Mouse (Mus musculus) adrenal gland, adult 2 months (tissue): ENCODE results near the gene Grin2b. TPM values are rescaled to one million over a fixed set of nuclear protein-coding genes. Genes with fewer than 3 reads are reported as not detected.
A peak's percentile ranks its signal among the peaks of the same experiment; 100 is the strongest.
"Not testable (repeated sequence)": the region's sequence is repeated elsewhere in the genome, so short reads cannot be mapped to it uniquely, and the experiment has no call there.

ENCODE experiments used
- DNase-seq: peaks from one replicate; pipeline ENCODE4 v3.0.0; 2021
- polyA plus RNA-seq: library from polyadenylated mRNA; depleted of rRNA; stranded (reverse); fragments of >200 nt; gene quantifications from 2 replicates; pipeline ENCODE4 v1.2.3, GENCODE M21; 2012
- total RNA-seq, 2 experiments: library from RNA; stranded (reverse); gene quantifications; 2 replicates each; pipeline ENCODE4 v1.2.3; 2021

The Grin2b gene
- total and polyA plus RNA-seq, 3 experiments = 0.02 to 0.17 (median 0.07) TPM

DNA sequence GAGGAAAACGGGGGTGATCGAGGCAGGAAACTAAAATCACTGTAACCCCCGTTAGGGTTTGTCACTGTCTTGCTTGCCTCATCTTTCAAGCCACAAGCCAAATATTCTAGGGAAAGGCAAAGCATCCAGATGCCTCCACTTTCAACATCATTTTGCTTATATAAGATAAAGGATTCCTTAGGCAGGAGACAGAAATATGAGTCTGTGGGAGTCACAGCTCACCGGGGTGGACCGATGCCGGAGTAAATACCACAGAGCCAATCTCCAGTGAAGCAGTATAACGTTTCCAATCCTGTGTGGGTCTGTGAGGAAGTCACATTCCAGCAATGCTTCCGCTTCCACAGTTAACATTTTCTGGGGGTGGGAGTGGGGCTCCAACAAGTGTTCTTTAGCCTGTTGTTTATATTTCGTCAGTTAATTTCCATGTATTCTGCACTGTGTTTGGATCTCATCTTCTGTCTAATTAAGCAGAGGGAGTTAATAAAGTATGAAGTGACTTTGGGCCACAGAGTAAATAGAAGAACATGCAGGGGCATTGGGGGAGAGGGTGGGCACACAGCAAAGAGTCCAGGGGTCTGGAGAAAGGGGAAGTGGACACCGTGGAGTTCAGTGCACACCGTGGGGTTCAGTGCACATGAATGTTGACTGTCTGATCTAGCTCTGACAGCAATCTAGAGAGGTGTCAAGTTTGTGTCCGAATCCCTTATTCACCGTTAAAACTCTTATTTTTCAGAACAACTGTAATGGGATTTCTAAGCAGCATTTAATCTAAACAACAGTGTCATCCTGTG is 374.9 kb downstream of the Grin2b start:
- no peak for DNase-seq

DNA sequence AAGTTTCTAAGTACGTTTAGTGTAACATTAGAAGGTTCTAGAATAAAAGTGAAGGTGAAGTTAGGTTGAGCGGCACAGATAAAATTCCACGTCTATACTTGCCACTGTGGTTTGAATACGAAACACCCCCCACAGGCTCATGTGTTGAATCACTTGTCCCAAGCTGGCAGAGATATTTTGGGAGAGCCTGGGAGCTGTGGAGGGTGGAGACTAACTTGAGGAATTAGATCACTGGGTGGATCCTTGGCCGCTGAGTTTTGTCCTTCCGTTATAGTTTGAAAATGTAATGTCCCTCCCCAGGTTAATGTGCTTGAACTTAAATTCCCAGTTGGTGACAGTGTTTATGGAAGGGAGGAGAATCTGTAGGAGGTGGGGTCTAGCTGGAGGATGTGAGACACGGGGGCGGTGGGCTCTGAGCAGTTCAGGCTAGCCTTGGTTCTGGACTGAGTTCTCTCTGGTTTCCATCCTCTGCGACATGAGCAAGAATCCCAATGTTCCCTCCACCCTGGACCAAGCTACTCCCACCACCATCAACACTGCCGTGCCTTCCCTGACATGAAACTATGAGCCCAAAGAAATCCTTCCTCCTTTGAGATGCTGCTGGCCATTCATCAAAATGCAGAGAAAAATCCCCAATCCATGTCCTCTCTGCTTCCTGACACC is 375.8 kb downstream of the Grin2b start:
- DNase-seq = no peak

DNA sequence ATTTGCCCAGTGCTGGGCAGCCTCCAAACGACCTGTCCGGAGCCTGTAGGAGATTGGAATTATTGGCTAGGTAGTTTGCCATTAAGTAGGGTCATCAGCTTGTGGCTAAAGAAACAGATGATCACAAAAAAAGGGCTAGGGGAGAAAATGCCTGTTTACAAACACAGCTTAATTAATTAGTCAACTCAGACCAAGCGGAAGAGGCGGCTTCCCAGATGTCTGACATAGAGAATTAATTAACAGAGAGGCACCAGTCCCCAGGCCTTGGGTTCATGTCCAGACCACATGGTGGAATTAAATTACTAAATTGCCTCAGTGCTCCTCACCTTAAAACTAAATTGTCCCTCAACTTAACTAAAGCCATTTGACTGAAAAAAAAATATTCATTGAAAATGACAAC is 376.4 kb downstream of the Grin2b start:
- DNase-seq = no peak

DNA sequence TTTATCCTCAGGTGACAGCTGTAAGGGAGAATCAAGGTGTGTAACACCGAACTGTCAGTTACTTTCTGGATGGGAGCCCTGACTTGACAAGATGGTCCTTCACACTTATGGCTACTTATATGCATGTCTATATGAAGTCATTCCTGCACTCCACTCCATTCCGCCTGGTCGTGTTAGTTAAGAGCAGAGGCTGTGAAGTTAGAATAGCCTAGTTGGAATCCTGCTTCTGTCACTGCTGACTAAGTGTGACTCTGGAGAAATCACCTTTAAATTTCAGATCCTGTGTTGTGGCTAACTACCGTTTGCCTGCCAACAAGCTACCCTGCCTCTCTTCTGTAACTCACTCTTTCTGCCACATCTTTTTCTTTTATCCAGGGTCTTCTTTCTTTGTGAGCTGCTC is 381.9 kb downstream of the Grin2b start:
- no peak for DNase-seq

DNA sequence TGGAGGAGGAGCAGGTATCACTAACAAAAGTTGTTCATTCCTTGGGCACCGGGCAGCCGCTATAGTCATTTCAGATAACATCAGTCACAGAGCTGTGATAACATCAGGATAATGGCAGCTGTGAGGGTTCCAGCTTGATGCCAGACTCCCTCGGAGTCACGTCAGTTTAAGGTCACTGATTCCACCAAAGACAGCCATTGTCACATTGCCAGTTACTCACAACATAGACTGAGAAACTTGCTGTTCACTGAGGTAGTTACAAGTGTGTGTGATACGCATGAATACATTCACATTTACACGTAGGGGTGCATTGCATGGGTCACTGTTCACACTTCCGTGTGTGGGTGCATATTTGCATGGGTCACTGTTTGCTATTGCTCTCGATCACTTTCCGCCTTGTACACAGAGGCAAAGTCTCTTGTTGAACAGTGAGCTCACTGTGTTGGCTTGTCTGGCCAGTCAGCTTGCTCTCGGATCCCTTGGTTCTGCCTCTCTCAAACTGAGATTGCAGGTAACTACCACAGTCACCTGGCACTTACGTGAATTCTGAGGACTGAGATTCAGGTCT is 383.6 kb downstream of the Grin2b start:
- no peak for DNase-seq

DNA sequence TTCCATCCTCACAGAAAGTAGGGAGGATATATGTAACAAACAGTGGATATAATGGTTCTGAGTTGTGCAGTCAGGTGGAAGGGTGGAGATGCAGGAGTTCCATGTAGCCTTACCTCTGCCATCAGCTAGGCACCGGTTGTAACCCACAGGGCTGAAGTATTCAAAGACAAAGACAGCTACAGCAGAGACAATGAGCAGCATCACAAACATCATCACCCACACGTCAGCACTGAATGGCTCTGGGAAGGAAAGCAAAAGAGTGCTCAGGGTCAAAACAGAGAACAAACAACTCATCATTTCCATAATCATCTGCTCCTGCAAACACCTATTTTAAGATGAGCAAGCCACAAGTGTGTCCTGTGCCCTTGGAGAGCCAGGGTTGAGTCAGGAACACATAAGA is 398.6 kb downstream of the Grin2b start:
- DNase-seq = no peak

DNA sequence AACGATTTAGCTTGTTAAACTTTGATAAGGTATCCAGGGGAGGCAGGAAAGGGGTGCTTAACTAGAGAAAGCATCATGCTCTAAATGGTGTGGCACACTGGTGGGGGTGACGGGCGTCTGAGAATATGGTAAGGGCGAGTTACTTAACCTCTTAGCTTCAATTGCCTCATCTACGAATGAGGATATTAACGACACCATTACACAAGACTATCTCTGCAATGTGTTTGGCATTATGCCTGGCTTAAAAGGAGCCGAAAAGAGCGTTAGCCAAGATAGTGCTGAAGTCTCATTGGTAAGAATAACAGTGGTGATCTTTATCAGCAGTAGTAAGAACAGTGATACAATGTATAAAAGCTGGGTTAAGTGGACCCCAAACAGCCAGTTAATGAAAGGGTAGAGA is 405.7 kb downstream of the Grin2b start:
- peak; percentile 7 for DNase-seq

DNA sequence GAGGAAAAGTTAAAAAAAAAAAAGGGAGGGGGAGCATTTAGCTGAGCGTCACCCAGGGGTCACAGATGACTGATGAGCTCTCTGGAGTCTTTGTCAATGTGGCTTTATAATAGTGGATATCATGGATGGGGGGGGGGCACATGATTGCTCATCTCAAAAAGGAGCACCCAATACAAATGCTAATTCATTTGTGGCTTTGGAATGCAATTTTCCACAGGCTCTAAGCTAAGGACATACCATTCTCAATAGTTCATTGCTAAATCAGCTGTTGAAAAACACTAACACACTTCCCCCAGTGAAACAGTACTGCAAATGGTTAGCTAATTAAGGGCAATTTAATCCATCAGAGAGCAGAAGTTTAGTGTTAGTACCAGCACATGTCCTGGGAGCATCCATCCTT is 414.6 kb downstream of the Grin2b start:
- DNase-seq = no peak

DNA sequence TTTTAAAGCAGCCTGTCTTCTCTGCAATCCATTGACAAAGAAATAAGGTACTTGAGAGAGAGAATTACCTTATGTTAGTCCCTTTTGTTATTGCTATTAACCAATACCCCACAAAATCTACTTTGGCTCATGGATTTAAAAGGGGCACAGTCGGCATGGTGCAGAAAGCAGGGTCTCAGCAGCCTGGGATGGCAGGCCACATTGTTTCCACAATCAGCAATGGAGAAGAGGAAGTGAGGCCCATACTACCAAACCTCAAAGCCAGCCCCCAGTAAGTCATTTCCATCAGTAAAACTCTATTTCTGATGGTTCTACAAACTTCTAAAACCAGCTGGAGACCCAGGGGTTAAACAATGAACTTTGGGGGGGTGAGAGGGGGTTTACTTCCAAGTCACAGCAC is 417.2 kb downstream of the Grin2b start:
- DNase-seq = no peak

DNA sequence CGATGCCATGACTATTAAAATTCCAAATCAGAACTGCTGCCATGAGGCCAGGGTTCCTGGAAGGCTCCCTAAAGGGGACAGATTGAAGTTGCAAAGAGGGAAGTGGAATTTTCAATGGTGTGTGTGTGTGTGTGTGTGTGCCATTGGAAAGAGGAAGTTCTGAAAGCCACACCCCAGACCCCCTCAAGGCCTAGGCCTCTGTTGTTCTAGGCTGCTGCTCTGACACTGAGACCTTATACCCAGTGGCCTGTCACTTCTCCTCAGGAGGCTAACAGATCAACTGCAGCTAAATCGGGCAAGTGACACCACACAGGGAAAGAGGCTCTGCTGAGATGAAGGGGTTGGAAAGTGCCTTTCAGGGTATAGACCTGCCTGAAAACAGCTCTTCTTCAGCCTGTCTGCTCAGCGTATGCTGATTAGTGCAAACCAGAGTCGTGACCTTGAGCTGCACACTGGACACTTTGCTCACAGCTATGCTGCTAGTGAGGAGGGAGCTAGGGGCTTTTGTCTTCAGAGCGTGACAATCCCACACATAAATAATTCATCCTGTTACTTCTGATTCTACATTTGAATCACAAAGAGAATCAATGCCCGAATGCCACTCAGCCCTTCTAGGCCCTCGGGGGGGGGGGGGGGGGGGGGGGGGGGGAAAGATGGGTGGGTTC is 424.8 kb downstream of the Grin2b start:
- DNase-seq = no peak

DNA sequence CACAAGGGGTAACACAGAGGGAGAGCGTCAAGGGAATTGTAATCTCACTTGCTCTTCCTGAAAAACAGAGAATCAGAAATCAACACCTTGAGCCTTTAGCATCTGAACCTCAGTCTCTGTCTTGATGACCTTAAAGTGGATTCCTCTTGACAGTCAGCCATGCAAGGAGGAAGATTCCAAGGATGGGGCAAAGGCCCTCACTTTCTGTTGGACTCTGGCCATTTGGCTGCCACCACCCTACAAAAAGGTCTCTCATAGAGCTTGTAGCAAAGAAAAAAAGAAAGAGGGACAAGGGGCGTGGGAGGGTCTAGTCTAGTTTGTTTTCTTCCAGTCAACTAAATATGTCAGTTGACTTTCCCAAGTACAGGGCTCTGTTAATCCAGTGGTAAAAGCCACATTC is 427.7 kb downstream of the Grin2b start:
- no peak for DNase-seq

DNA sequence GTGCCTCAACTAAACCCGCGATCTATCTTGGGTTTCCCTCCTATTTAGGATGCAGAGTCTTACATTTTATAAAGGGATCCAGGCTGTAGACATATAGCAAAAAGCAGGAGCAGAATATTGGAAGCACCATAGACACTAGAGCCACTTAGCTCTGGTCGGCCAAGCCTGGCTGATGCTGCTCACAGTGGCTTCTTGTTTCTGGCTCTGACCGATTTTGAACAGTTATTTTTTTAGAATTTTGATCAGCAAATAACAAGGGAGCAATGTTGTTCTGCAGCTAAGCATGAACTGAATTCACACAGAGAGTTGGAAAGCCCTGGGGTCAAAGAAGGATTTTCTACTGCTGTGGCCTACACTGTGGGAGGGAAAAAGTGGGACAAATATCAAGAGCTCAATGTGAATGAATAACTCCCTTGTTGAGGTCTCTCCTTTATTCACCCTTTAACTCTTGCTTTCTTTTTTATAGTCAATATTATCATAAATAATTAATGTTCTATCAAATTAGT is 439.0 kb downstream of the Grin2b start:
- no peak for DNase-seq

DNA sequence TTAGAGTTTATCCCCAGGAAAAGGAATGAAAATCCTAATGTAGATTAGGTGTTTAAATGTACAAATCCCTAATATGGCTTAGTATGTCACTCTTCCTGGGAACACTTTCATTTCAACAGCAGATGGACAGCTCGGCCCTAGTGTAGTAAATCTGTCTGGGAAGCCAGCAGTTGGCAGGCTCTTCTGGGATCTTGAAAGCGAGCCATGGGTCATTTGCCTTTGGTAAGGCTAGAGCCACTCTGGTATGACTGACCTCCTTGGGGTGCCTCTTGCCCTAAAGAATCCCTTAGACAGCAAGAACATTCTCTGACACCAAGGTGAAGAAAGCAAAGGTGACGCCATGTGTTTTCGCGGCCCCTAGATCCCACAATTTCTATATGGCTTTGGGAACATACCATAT is 446.2 kb downstream of the Grin2b start:
- peak; percentile 7 for DNase-seq

DNA sequence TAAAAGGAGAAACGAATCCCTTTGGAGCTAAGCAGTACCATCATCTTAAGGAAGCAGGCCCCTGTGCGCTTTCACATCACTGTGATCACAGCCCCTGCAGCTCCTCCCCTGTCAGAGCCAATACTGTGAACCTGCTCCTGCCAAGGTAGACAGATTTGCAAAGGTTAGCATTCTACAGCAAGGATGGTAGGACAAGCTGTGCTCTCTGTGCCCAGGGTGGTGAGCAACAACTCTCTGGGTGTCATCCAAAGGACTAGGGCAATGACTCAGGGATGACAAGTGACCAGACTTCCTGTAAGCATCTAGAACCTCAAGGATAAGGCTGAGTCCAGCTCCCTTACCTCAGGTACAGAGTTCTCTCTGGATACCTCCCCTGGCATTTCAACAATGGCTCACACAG is 451.6 kb downstream of the Grin2b start:
- DNase-seq = peak; percentile 27

DNA sequence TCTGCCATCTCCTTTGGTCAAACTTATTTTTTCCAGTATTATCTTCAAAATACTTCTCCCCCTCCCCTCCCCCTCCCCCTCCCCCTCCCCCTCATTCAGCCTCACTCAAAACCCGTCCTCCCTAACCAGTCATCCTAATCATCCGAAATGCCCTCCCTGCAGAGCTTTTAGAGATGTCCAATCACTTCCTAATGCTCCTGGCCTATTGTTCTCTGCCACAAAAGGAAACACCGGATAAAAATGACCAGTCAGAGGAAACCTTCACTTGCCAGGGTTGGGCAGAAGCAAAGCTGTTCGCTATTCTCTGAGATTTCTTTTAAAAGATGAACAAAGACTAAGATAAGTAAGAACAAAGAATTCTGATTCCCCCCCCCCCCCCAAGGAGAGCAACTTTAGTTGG is 458.4 kb downstream of the Grin2b start:
- no peak for DNase-seq

DNA sequence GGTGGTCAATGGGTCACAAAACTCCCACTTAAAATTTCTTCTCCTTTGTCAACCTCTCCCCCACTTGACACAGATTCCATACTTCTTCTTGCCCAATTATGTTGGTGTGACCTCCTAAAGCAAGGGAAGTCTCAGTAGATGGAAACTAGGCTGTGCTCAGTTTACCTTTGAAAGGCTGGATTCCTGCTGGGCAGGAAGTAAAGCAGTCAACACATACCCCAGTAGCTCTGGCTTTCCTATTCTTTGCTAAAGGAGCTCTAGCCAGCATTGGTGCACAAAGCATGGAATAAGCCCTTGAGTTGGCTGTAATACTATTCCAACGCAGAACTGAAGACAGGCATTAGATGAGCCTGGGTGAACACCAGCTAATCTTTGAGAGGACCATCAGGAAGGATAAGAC is 459.1 kb downstream of the Grin2b start:
- no peak for DNase-seq

DNA sequence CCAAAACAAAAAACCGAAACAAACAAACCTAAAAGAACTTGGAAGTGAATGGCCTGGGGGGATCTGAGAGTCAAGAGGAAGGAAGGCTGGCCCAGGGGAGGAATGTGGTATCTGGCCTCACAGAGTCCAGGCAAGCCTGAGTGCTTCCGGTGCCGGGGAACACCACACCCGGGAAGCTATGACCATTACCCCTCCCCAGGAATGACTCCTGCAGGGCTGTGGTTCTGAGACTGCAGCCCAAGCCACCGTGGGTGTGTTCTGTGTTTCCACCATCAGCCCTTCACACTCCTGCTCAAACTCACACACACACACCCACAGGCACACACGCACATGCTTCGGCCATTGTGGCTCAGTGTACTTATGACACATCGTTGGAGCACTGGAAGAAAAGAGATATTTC is 459.6 kb downstream of the Grin2b start:
- no peak for DNase-seq

DNA sequence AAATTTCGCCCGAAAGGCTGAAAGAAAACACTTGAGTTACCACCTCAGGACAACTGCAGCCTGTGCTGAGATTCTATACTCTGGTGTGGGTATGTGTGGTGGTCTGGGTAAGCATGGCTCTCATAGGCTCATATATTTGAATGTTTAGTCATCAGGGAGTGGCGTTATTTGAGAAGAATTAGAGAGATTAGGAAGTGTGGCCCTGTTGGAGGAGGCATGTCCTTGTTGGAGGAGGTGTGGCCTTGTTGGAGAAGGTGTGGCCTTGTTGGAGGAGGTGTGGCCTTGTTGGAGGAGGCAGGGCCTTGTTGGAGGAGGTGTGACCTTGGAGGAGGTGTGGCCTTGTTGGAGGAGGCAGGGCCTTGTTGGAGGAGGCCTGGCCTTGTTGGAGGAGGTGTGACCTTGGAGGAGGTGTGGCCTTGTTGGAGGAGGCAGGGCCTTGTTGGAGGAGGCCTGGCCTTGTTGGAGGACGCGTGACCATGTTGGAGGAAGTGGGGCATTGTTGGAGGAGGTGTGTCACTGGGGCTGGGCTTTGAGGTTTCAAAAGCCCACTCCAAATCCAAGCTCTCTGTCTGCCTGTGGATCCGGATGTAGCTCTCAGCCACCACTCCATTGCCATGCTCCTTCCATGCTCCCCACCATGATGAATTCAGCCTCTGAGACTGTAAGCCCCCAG is 466.3 kb downstream of the Grin2b start:
- not testable (repeated sequence) for DNase-seq

DNA sequence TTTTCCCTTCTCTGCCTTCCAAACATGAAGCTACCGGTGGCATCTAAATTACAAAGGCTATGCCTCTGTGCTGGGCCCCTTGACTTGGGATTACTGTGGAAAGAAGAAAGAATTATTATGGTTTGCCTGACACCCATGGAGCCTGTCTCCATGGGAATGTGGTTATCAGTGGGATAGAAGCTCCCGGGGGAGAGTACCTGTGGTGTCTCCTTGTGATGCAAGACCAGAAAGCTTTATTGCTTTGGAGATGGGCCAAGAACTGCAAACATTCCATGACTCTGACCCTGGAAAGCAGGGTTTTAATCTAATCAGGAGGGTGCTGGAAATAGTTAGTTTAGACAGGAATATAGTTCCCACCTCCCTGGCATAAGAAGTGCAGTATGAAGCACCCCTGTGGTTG is 469.7 kb downstream of the Grin2b start:
- DNase-seq = no peak

DNA sequence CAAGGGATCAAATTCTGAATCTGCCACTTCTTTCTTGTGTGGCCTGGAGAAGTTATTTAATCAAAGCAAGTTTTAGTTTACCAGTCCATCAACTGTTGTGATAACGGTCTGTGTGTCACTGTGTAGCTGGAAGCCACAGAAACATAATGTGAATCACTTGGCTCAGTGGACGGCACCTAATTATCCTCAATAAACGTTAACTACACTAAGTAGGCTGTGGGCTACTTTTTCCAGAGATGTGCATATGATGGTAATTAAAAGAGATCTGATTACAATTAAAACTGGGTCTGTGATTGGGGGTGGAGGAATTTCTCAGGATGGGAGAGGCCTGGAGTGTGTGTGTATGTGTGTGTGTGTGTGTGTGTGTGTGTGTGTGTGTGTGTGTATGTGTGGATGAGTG is 471.9 kb downstream of the Grin2b start:
- DNase-seq = no peak

DNA sequence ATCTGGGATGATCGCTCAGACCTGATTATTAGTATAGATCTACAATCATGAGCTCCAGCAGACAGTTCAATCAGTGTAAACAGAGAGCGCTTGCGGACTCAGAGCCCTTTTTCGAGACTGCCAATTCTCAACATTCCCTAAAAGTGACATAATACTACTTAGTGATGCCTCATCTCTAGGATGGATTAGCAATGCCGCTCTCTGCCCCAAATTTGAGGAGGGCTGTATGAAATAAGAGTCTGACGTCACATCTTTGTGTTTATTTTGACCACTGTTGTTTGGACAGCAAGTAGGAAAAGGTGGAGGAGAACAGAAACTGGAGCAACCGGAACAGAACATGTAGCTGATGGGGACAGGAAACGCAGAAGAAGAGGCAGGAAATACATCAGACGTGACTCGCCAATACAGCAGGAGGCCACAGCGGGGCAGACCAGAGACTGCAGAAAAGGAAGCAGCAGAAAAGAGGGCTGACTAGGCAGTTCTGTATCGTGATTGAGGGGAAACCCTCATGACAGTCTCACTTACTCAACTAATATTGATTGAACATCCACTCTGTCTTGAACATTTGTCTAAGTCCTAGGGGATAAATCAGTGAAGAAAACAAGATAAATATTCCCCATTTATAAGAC is 472.5 kb downstream of the Grin2b start:
- DNase-seq = no peak

DNA sequence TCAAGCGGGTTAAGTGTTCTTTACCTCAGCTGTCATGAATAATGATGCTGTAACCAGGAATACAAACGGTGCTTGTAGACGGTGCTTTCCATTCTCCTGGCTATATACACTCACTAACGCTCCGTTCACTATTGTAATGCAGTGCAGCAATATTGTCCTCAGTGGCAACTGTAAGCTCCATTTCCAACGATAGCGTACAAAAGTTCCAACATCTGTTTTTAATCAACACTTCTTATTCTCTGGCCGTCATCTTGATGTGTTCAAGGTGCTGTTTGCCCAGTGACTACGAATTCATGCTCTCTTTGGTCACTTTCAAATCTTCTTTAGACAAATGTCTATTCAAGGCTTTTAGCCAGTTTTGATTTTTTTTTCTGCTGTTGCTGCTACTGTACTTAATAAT is 480.8 kb downstream of the Grin2b start:
- no peak for DNase-seq
